Mouse (Mus musculus) heart, embryonic 12.5 days (tissue): ENCODE measurements around the gene Arhgef12. TPM values are rescaled to one million over a fixed set of nuclear protein-coding genes. Genes with fewer than 3 reads are reported as not detected.

Experiments used
- ATAC-seq: fragments of 200-750 bp; cut with Nextera tagmentation; 2 replicates; pipeline ENCODE4 v1.8.0; 2017; ENCODE audit warnings: moderate TSS enrichment, moderate library complexity; ENCODE audit not compliant: insufficient number of reproducible peaks, low FRiP score
- H3K27ac ChIP-seq: fragments of 300-500 bp; sonication (generic); 2 replicates; pipeline ENCODE4 v1.5.1; 2016; ENCODE audit warnings: mild to moderate bottlenecking, moderate library complexity; ENCODE audit not compliant: poor library complexity, severe bottlenecking
- H3K27me3 ChIP-seq: fragments of 300-500 bp; sonication (generic); replicated peaks from 2 replicates; pipeline ENCODE4 v1.6.1; 2016; ENCODE audit warnings: mild to moderate bottlenecking, moderate library complexity
- H3K36me3 ChIP-seq: fragments of 300-500 bp; sonication (generic); 2 replicates; pipeline ENCODE4 v1.6.1; 2016; ENCODE audit warnings: mild to moderate bottlenecking, moderate library complexity
- H3K4me1 ChIP-seq: fragments of 300-500 bp; sonication (generic); replicated peaks from 2 replicates; pipeline ENCODE4 v1.6.1; 2016; ENCODE audit warnings: mild to moderate bottlenecking
- H3K4me2 ChIP-seq: fragments of 300-500 bp; sonication (generic); 2 replicates; pipeline ENCODE4 v1.6.1; 2016; ENCODE audit warnings: mild to moderate bottlenecking, moderate library complexity
- H3K4me3 ChIP-seq: fragments of 300-500 bp; sonication (generic); 2 replicates; pipeline ENCODE4 v1.5.1; 2016; ENCODE audit warnings: mild to moderate bottlenecking
- H3K9ac ChIP-seq: fragments of 300-500 bp; sonication (generic); 2 replicates; pipeline ENCODE4 v1.6.1; 2016; ENCODE audit warnings: mild to moderate bottlenecking, moderate library complexity
- H3K9me3 ChIP-seq: fragments of 300-500 bp; sonication (generic); replicated peaks from 2 replicates; pipeline ENCODE4 v1.6.1; 2016; ENCODE audit warnings: mild to moderate bottlenecking, moderate library complexity
- WGBS: fragments of 180-500 bp; shearing (Covaris S2); methylation state at CpG from one replicate; pipeline ENCODE4 v1.1.7; 2016; 5-methylcytosine and 5-hydroxymethylcytosine counted together
- polyA plus RNA-seq: library from polyadenylated mRNA; unstranded; fragments of >200 nt; fragmentation: Nextera tagmentation; extraction: Ambion mirVana; gene quantifications from 2 replicates; pipeline ENCODE4 v1.2.1, GENCODE M21; 2016

The Arhgef12 gene
- polyA plus RNA-seq, 1 experiment from 2014 or later = 13.9 TPM

DNA sequence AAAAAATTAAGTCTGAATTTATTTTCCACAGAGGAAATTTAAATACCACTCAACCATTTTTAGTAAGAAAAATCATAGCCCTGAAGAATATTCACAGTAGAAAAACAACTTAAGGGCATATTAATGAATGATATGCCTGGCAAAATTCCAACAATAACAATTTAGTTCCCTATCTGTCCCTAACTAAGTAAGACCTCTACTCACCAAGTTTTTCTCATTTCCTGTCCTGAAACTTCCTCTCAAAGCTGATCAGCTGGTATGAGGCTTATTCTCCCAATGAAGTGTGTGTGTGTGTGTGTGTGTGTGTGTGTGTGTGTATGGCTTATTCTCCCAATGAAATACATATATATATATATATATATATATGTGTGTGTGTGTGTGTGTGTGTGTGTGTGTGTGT is 72.8 kb downstream of the Arhgef12 start:
- no peaks in the 10 kb centered on the region for H3K27me3 ChIP-seq
- H3K4me3 ChIP-seq = no peak overlapping the region
- peaks cover 39% of the 10 kb centered on the region for H3K4me1 ChIP-seq
- H3K27ac ChIP-seq = no peak overlapping the region
- H3K9ac ChIP-seq = no peak overlapping the region
- no peak overlapping the region for H3K4me2 ChIP-seq
- no peaks in the 10 kb centered on the region for H3K36me3 ChIP-seq
- no peaks in the 10 kb centered on the region for H3K9me3 ChIP-seq
- ATAC-seq = no peak

- no peaks in the 10 kb centered on the region for H3K9me3 ChIP-seq
- peaks cover 19% of the 10 kb centered on the region for H3K4me1 ChIP-seq
- no peak overlapping the region for H3K4me2 ChIP-seq
- peaks cover 15% of the 10 kb centered on the region for H3K36me3 ChIP-seq
- 46% methylated on average over 5 of the region's 5 CpGs for WGBS
- H3K27ac ChIP-seq = no peak overlapping the region
- no peaks in the 10 kb centered on the region for H3K27me3 ChIP-seq
- no peak overlapping the region for H3K9ac ChIP-seq
- no peak for ATAC-seq
- H3K4me3 ChIP-seq = no peak overlapping the region
These were observed 79.3 kb downstream of the Arhgef12 start for GRCm38 (mm10) chr9:43027757-43028156.

DNA sequence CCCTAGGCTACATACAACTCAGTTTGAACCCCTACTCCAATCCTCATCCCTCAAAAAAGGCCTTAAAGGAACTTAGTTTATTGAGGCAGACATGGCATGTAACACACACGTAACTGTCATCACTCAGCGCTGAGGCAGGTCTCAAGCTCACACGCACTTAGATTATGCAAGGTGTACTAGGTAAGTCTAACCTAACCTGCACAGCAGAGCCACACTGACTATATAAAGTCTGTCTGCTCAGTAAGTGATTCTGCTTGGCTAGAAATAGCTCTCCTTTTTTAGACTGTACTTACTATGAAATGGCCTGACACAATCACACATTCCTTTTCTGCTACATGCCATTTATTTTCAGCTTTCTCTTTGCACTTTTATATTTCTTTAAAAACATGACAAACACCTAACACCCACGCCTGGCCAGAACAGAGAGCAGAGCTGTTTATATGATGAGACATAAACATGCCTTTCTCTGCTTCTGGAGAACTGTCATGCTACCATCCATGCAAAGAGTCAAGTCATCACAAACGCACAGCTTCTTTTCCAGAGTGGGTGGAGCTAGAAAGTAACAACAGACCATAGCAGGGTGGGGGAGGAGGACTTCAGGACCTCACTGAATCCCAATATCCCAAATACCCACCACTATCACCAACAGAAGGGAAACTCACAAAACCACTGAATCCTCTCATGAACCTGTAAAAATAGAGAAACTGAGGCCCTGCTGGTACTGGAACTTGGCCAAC is 85.4 kb downstream of the Arhgef12 start:
- Histone ChIP-seq H3K4me2 (peak overlapping the region; percentile 24; the same call in 1 of the 2 replicates), H3K27me3 (no peaks in the 10 kb centered on the region), H3K9ac (no peak overlapping the region), H3K27ac (peak overlapping the region; percentile 87), H3K36me3 (peaks cover 36% of the 10 kb centered on the region), H3K4me1 (peaks cover 23% of the 10 kb centered on the region), H3K9me3 (no peaks in the 10 kb centered on the region), H3K4me3 (no peak overlapping the region)
- ATAC-seq = no peak
- 70% methylated on average over 5 of the region's 5 CpGs for WGBS

DNA sequence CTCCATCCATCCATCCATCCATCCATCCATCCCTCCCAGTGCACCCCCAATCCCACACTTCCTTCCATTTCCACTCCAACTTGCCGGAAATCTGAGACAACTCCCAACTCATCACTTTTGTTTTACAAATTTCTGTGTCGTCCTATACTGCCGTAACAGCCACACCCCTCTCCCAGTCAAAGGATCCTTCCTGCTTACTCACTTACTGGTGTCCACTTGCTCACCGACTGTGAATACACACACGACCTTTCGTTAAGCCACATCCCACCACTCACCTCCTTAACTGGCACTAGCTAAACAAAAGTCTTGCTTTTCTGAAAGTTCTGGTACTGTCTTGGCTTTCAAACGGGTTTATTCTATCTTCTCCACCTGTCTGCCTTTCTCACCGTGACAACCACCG is 87.4 kb downstream of the Arhgef12 start:
- Histone ChIP-seq H3K4me3 (no peak overlapping the region), H3K27ac (no peak overlapping the region)

GRCm38 (mm10) chr9:43015786-43016185 is 91.3 kb downstream of the Arhgef12 start:
- Histone ChIP-seq H3K27me3 (no peaks in the 10 kb centered on the region), H3K4me1 (peaks cover 3% of the 10 kb centered on the region), H3K36me3 (peaks cover 51% of the 10 kb centered on the region), H3K27ac (no peak overlapping the region), H3K4me3 (no peak overlapping the region), H3K4me2 (no peak overlapping the region), H3K9ac (no peak overlapping the region), H3K9me3 (no peaks in the 10 kb centered on the region)
- ATAC-seq = no peak
- WGBS = 91% methylated on average over 5 of the region's 5 CpGs

More for the DNA sequence above, 87.4 kb downstream of the Arhgef12 start:
- ATAC-seq = no peak
- no peaks in the 10 kb centered on the region for H3K27me3 ChIP-seq
- no peak overlapping the region for H3K9ac ChIP-seq
- H3K36me3 ChIP-seq = peaks cover 42% of the 10 kb centered on the region
- H3K9me3 ChIP-seq = no peaks in the 10 kb centered on the region
- peaks cover 23% of the 10 kb centered on the region for H3K4me1 ChIP-seq
- no peak overlapping the region for H3K4me2 ChIP-seq
- WGBS = 92% methylated on average over 9 of the region's 9 CpGs

DNA sequence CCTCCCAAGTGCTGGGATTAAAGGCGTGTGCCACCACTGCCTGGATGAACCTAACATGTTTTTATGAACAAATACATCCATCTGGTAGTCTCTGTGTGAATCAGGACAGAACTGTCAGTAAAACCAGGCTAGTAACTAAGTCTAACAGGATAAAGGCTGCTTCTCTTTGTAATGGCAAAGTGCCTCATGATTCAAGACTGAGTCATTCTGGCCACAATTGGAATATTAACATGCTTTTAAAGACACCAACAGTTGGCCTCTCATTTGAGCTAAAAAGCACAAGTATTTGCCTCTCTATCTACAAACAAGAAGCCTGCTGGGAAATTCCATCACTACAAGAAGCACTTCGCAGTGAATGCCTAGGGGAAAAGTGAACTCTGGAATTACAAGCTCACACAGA is 91.7 kb downstream of the Arhgef12 start:
- no peak for ATAC-seq
- no peaks in the 10 kb centered on the region for H3K27me3 ChIP-seq
- H3K4me2 ChIP-seq = no peak overlapping the region
- H3K9ac ChIP-seq = no peak overlapping the region
- no peaks in the 10 kb centered on the region for H3K4me1 ChIP-seq
- H3K36me3 ChIP-seq = peaks cover 51% of the 10 kb centered on the region
- H3K27ac ChIP-seq = no peak overlapping the region
- H3K9me3 ChIP-seq = no peaks in the 10 kb centered on the region
- 85% methylated on average over 2 of the region's 2 CpGs for WGBS
- no peak overlapping the region for H3K4me3 ChIP-seq

- no peaks in the 10 kb centered on the region for H3K9me3 ChIP-seq
- H3K4me3 ChIP-seq = no peak overlapping the region
- no peaks in the 10 kb centered on the region for H3K27me3 ChIP-seq
- no peak overlapping the region for H3K27ac ChIP-seq
- 89% methylated on average over 1 of the region's 1 CpGs for WGBS
- H3K36me3 ChIP-seq = peaks cover 53% of the 10 kb centered on the region
- no peak for ATAC-seq
- H3K4me1 ChIP-seq = no peaks in the 10 kb centered on the region
- no peak overlapping the region for H3K9ac ChIP-seq
- H3K4me2 ChIP-seq = no peak overlapping the region
These were observed 92.2 kb downstream of the Arhgef12 start for GRCm38 (mm10) chr9:43014886-43015285.

- no peak for ATAC-seq
- Histone ChIP-seq H3K36me3 (peaks cover 53% of the 10 kb centered on the region), H3K27ac (no peak overlapping the region)
These were observed 94.5 kb downstream of the Arhgef12 start for GRCm38 (mm10) chr9:43012541-43012940.

GRCm38 (mm10) chr9:43011061-43011460 is 96.0 kb downstream of the Arhgef12 start:
- ATAC-seq = no peak
- 68% methylated on average over 4 of the region's 4 CpGs for WGBS
- Histone ChIP-seq H3K4me1 (no peaks in the 10 kb centered on the region), H3K9me3 (no peaks in the 10 kb centered on the region), H3K36me3 (peaks cover 55% of the 10 kb centered on the region), H3K9ac (no peak overlapping the region), H3K27me3 (no peaks in the 10 kb centered on the region), H3K27ac (no peak overlapping the region), H3K4me3 (no peak overlapping the region), H3K4me2 (no peak overlapping the region)

More at GRCm38 (mm10) chr9:43012541-43012940, 94.5 kb downstream of the Arhgef12 start:
- H3K4me3 ChIP-seq = no peak overlapping the region
- H3K27me3 ChIP-seq = no peaks in the 10 kb centered on the region
- no peak overlapping the region for H3K9ac ChIP-seq
- no peaks in the 10 kb centered on the region for H3K9me3 ChIP-seq
- H3K4me1 ChIP-seq = no peaks in the 10 kb centered on the region
- WGBS = 84% methylated on average over 5 of the region's 5 CpGs
- no peak overlapping the region for H3K4me2 ChIP-seq

DNA sequence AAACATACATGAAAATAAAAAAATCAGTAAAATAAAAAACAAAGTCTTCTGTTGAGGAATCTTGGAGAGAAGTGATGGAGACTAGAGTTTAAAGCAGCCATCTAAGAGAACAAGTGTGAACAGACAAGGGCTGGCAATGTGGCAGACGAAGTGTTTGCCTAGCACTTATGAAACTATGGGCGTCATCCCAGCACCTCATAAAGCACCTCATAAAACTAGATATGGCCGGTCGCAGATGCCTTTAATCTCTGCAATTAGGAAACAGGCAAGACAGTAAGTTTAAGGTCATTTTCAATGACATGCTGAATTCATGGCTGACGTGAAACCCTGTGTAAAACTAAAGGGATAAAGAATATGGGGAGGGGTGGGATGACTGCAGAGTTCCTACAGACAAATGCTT is 103.2 kb downstream of the Arhgef12 start:
- no peak overlapping the region for H3K27ac ChIP-seq
- H3K4me1 ChIP-seq = no peaks in the 10 kb centered on the region
- H3K27me3 ChIP-seq = no peaks in the 10 kb centered on the region
- H3K9ac ChIP-seq = no peak overlapping the region
- ATAC-seq = no peak
- H3K9me3 ChIP-seq = no peaks in the 10 kb centered on the region
- no peak overlapping the region for H3K4me2 ChIP-seq
- H3K4me3 ChIP-seq = no peak overlapping the region
- H3K36me3 ChIP-seq = peaks cover 73% of the 10 kb centered on the region
- 89% methylated on average over 5 of the region's 5 CpGs for WGBS

GRCm38 (mm10) chr9:43003017-43003416 is 104.0 kb downstream of the Arhgef12 start:
- Histone ChIP-seq H3K4me2 (no peak overlapping the region), H3K9ac (no peak overlapping the region), H3K4me3 (no peak overlapping the region), H3K36me3 (peaks cover 78% of the 10 kb centered on the region), H3K4me1 (no peaks in the 10 kb centered on the region), H3K27me3 (no peaks in the 10 kb centered on the region), H3K9me3 (no peaks in the 10 kb centered on the region), H3K27ac (no peak overlapping the region)
- 88% methylated on average over 4 of the region's 4 CpGs for WGBS
- ATAC-seq = no peak
